Mouse (Mus musculus) ZHBTc4 (cell line): ENCODE measurements around the gene Lhfp.
A peak's percentile ranks its signal among the peaks of the same experiment; 100 is the strongest.
"Not testable (repeated sequence)": the region's sequence is repeated elsewhere in the genome, so short reads cannot be mapped to it uniquely, and the experiment has no call there.

Experiments used
- DNase-seq: peaks from one replicate; pipeline ENCODE4 v3.0.0-alpha.2; 2011; ENCODE audit warnings: low read depth, low spot score

Gene Lhfp

GRCm38 (mm10) chr3:53210691-53211526 lies 169.6 kb downstream of the Lhfp start:
- DNase-seq: no peak

DNA sequence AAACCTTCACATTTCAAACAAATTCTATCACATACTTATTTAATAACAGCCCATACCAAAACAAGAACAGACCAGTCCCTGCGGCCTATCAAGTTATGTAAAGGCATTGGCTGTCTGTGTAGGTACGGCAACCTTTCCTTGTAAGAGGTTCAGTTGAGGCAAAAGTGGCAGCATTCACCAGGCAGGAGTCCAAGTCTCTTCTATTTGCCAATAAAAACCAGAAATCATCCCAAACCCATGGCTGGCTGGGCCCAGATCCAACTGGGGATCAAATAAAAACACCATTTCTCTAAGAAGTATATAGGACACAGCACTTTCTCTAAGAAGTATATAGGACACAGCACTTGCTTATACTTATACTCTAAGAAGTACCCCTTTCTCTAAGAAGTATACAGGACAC lies 171.3 kb downstream of the Lhfp start:
- DNase-seq: no peak

GRCm38 (mm10) chr3:53213346-53213745 lies 172.0 kb downstream of the Lhfp start:
- DNase-seq: no peak

DNA sequence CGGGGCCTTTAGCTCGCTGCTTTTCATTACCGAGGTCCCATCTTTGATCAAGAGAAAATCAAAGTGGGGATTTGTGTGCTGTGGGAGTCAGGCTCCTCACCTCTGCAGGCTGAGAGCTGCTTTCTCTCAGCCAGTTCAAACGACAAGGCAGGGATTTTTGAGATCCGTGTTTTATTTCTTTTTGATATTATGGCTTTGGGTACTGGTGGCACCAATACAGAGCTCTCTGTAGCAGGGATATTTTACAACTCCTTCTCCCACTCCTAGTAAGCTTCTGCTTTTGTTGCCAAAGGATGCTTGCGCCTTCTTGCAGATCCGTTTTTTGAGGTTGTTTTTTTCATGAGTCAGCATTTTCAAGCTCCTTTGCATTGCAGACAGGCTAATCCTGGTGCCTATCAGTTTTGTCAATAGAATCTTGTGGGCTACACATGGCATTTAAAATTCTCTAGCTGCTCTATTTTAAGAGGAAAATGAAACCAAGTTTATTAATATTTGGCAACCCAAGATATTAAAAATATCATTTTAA lies 172.5 kb downstream of the Lhfp start:
- no peak for DNase-seq

DNA sequence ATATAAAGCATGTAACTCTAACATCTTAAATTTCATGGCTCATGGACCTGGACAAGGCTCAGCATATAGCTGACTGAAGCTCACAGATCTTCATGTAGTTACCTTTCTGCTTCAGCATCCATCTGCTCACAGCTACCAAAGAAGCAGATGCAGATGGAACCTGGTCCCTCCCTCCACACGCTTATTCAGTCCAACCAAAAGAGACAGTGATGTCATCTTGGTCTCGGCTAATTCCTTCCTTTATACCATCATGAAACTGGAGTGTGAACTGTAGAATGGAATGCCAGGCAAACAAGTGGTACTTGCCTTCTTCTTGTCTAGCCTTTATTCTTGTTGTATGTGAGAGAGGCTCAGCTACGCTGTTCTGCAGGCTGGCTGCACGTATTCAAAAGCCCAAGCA lies 173.1 kb downstream of the Lhfp start:
- no peak for DNase-seq

DNA sequence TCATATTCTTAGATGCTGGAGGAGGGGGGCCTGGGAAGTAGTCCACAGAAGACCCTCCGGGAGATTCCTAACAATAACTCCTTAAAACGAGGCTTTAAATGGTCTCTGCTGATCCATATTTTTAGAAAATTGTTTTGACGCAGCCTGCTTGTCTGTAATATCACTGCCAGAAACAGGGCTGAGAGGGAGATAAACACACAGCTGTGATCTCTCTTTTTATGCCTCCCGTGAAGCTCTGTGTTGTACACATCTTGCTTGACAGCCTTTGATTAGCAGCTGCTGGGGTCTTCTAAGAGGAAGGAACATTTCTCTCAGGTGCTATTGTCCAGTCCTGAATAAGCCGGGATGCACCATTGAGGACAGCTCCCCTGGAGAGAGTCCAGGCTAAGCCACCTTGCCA lies 176.4 kb downstream of the Lhfp start:
- no peak for DNase-seq

DNA sequence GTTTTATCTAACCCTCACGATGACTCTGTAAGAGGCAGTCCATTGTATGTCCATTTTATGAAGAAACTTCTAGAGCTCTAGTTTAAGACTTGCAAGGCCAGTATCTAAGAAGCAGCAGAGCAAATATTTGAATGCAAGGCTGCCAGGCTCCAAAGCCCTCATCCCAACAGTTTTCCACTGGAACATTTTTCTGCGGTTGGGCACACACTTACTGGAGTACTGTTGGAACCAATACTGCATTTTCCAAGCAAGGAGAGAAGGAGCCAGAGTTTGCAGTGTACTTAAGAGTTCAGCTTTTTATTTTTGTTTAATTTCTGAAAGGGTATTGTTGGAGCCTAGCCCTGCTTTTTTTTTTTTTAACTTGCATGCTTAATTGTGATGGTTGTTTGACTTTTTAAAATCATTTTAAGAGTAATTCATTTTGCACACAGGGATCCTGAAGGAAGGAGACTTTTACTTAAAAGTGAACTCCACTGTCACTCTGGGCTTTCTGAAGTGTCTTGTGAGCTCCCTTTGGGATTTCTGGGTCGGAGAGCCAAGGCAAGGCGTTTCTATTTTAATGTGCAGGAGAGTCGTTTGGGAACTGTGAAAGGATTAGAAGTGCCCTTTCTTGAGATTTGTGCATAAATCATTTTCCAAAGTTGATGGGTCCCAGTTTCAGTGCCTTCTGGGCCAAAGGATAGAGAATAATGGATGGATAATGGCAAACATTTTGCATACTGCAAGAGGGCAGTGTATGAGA lies 180.4 kb downstream of the Lhfp start:
- DNase-seq: no peak

- no peak for DNase-seq
Observed at GRCm38 (mm10) chr3:53224141-53224540, 182.8 kb downstream of the Lhfp start.

DNA sequence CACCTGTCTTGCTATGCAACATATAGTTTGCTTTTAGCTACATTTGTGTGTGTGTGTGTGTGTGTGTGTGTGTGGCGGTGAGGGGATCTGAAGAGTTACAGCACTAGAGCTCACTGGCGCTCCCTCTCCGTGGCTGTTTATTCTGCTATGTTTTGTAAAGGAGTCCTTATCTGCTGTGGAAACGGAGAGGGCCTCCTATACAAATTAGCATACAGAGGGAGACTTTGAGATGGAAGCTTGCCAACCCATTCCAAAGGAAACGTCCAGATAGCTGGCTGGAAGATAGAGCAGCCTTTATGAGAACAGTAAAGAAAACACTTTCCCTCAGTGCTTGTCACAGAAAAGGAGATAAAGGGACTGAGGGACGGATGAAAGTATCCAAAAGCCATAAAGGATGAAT lies 184.4 kb downstream of the Lhfp start:
- no peak for DNase-seq

GRCm38 (mm10) chr3:53226223-53226622 lies 184.9 kb downstream of the Lhfp start:
- DNase-seq: no peak

DNA sequence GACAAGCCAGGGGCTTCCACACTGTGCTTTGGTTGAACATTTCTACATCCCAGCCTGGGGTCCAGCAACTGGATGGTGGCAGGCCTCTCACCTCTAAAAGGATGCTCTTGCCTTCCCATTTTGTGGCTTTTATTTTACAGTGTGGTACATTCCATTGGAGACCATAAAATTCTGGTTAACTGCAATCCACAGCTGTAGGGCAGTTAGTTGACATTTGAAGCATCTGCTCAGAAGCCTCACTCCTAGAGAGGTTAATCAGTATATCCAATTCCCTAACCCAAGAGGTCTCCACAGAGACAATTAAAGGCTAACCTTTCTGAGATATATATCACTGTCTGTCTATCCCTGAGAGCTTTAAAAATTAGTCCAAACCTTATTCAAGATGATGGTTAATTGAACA lies 186.5 kb downstream of the Lhfp start:
- no peak for DNase-seq

DNA sequence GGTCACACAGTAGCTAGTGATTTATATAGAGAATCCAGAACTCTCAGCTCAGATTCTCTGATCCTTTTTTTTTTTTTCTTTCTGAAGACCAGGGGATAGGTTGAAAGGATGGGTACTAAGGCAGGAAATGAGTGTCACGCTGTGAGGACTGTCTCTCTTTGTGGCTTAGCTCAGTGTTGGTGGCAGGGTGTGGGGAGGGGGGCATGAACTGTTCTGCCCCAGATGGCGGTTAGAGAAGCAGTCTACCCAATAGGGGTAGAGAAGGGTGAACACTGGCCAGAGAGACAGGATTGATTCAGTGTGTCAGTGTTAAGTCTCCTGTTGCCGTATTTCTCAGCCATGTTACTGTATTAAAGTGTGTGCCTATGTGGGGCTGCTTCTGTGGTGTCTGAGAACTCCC lies 189.2 kb downstream of the Lhfp start:
- DNase-seq: peak; percentile 24

DNA sequence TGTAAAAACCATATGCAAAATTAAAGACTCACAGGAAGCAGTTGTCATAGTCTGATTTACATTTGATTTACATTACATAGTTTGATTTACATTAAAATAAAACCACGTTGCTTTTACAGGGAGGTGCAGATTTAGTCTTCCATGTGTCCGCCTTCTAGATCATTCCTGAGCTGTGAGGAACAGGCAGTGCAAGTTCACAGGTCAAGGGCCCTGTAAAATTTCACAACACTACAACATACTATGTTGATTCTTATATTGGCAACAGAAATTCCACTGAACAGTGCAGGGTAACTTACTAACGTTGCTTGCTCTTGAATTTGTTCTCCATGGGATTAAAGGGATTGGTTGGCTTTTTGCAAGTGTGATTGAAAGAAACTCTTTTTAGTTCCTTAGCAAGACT lies 189.8 kb downstream of the Lhfp start:
- no peak for DNase-seq

DNA sequence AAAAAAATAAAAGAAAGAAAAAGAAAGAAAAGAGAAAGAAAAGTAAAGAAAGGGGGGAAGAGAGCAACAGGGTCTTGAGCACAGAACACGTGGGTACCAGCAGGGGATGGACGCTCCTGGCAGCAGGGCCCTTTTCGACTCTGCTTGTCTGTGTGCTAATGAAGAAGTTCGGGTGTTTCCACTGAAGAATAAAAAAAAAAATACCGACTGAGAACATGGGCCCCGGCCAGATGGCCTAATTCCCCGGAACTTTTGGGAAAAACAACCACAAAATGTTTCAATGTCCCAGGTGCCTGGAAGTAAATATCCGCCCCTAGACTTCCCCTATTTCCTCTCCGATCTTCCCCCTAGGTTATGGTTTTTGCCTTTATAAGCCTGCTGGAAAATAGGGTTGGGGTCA lies 191.1 kb downstream of the Lhfp start:
- not testable (repeated sequence) for DNase-seq

- DNase-seq: peak; percentile 60
Observed at GRCm38 (mm10) chr3:53234689-53235088, 193.4 kb downstream of the Lhfp start.

- no peak for DNase-seq
Observed at GRCm38 (mm10) chr3:53236471-53236870, 195.1 kb downstream of the Lhfp start.

- peak; percentile 55 for DNase-seq
Observed at GRCm38 (mm10) chr3:53240150-53240549, 198.8 kb downstream of the Lhfp start.

DNA sequence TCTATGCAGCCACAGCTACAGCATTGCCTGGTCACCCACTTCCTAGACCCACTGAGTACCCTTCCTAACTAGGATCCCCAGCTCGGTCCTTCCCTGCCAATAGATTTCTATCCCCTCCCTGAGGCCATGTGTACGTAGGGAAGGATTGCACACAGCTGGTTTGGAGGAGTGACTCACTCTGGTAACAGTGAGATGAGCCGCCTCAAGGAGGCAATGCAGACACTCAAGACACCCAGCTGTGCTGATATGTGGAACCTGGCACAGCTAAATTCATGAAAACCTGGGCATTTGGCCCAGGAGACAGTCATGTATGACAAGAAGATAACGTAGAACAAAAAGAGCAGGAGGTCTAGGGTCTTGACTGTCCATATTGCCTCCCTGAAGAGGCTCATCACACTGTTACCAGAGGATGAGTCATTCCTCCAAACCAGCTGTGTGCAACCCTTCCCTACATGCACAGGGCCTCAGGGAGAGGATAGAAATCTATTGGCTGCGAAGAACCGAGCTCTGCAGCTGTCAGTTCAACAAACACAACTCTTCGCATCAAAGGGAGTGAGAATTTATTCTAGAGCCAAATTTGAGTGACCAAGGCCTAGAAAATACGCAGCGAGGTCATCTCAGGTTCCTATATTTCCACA lies 204.4 kb downstream of the Lhfp start:
- DNase-seq: no peak

- DNase-seq: peak; percentile 59
Observed at GRCm38 (mm10) chr3:53247102-53247501, 205.8 kb downstream of the Lhfp start.

DNA sequence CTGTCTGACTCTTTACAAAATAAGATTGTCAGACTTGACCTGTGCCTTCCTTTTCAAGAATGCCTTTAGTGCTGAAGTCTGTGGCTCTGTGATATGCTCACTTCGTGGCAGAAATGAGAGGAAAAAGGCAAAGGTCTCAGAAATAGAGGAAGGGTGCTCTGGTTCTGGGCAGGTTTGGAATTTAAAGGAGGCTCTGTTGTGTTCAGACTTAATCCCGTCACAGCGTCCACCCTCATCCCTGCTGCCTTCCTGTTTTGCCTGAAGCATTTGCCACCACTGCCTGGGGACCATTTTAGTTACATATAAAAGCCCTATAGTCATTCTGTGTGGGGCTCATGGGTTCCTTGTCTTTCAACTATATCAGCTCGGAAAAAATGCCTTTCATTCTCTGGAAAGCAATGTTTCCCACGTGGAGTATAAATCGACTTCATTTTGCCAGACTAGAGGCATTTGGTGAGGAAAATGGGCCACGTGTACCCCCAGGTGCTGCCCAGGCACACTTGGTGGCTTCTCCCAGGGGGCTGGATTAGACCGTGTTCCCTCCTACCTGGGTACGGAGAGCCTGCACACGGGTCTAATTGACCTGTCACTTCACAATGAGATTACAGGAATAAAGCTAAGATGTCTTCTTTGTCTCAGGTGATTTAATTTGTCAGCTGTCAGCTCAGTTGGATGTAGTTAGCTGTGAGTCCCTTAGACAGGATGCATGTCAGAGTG lies 207.0 kb downstream of the Lhfp start:
- DNase-seq: no peak

DNA sequence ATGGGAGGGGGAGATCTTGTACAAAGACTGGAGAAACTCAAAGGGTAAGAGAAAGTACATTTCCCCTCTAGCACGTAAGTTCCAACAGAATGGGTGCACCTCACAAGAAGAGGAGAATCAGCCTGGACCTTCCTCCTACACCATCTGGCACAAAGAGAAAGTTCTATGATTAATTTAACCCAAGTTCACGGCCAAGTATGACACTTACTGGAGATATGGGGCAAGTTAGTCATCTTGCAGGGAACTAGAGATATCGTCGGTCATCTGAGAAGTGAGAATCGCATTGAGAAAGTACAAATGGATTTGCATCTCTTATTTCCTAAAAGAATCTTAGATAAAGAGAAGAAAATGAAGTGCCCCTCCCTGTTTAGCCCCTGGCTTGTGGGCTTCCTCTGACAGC lies 211.2 kb downstream of the Lhfp start:
- DNase-seq: no peak
